Mouse (Mus musculus) limb, embryonic 14.5 days (tissue): ENCODE data around the gene Lrrc27. TPM values are rescaled to one million over a fixed set of nuclear protein-coding genes. Genes with fewer than 3 reads are reported as not detected.

Experiments
- ATAC-seq: fragments of 200-750 bp; cut with Nextera tagmentation; 2 replicates; pipeline ENCODE4 v1.8.0; 2017; ENCODE audit warnings: low read depth, moderate number of reproducible peaks, moderate TSS enrichment; ENCODE audit not compliant: low FRiP score
- DNase-seq: peaks from one replicate; pipeline ENCODE4 v3.0.0-alpha.2; 2015; ENCODE audit warnings: low spot score
- H3K27ac ChIP-seq: fragments of 300-500 bp; sonication (generic); replicated peaks from 2 replicates; pipeline ENCODE4 v1.5.1; 2014; ENCODE audit warnings: low read depth, mild to moderate bottlenecking, low read length, moderate library complexity, mixed read lengths
- H3K27me3 ChIP-seq: fragments of 300-500 bp; sonication (generic); 2 replicates; pipeline ENCODE4 v1.6.1; 2014; ENCODE audit warnings: low read length, mixed read lengths; ENCODE audit not compliant: control insufficient read depth, insufficient read depth
- H3K36me3 ChIP-seq: fragments of 300-500 bp; sonication (generic); 2 replicates; pipeline ENCODE4 v1.6.1; 2014; ENCODE audit warnings: mild to moderate bottlenecking, low read length, moderate library complexity, mixed read lengths; ENCODE audit not compliant: control insufficient read depth, insufficient read depth
- H3K4me1 ChIP-seq: fragments of 300-500 bp; sonication (generic); 2 replicates; pipeline ENCODE4 v1.6.1; 2014; ENCODE audit warnings: antibody characterized with exemption, low read length, mixed read lengths; ENCODE audit not compliant: control insufficient read depth, insufficient read depth
- H3K4me2 ChIP-seq: fragments of 300-500 bp; sonication (generic); replicated peaks from 2 replicates; pipeline ENCODE4 v1.6.1; 2014; ENCODE audit warnings: low read depth, mild to moderate bottlenecking, low read length, moderate library complexity; ENCODE audit not compliant: severe bottlenecking
- H3K4me3 ChIP-seq: fragments of 300-500 bp; sonication (generic); replicated peaks from 2 replicates; pipeline ENCODE4 v1.5.1; 2014; ENCODE audit warnings: low read length
- H3K9ac ChIP-seq: fragments of 300-500 bp; sonication (generic); 2 replicates; pipeline ENCODE4 v1.6.1; 2014; ENCODE audit warnings: mild to moderate bottlenecking, low read depth, low read length, moderate library complexity; ENCODE audit not compliant: severe bottlenecking
- H3K9me3 ChIP-seq: fragments of 300-500 bp; sonication (generic); 2 replicates; pipeline ENCODE4 v1.6.1; 2016; ENCODE audit warnings: low read length; ENCODE audit not compliant: control insufficient read depth
- POLR2A ChIP-seq: fragments of 200-500 bp; IDR thresholded peaks from 2 replicates; pipeline ENCODE4 v1.8.0; 2012; ENCODE audit warnings: inconsistent platforms, mild to moderate bottlenecking, moderate library complexity, borderline replicate concordance; ENCODE audit not compliant: insufficient read depth, insufficient read length; ENCODE audit errors: extremely low read depth
- WGBS: fragments of 180-500 bp; shearing (Covaris S2); extraction: QIAGEN DNeasy Blood & Tissue Kit; methylation state at CpG from one replicate; pipeline ENCODE4 v1.1.7; 2014; 5-methylcytosine and 5-hydroxymethylcytosine counted together
- polyA plus RNA-seq, 2 experiments: library from polyadenylated mRNA; depleted of rRNA in 1 of 2; stranded (reverse) in 1 of 2; unstranded in 1 of 2; fragments of >200 nt; fragmentation: Nextera tagmentation in 1 of 2; extraction: Ambion mirVana in 1 of 2; gene quantifications; 2 replicates each; pipeline versions ENCODE4 v1.2.1 to v1.2.3; 2012 to 2014

Lrrc27 gene
- polyA plus RNA-seq, 2 experiments, result 3.9 to 4.2 TPM

GRCm38 (mm10) chr7:139214160-139214559, 1.4 kb downstream of the Lrrc27 start:
- Histone ChIP-seq H3K4me3 (no peak overlapping the region), H3K27ac (no peak overlapping the region), H3K9me3 (no peaks in the 10 kb centered on the region), H3K27me3 (no peaks in the 10 kb centered on the region), H3K4me1 (peaks cover 4% of the 10 kb centered on the region), H3K4me2 (no peak overlapping the region), H3K9ac (no peak overlapping the region), H3K36me3 (no peaks in the 10 kb centered on the region)
- DNase-seq (no peak), ATAC-seq (no peak)
- TF ChIP-seq POLR2A, result no peak
- WGBS, result 79% methylated on average over 3 of the region's 3 CpGs

DNA sequence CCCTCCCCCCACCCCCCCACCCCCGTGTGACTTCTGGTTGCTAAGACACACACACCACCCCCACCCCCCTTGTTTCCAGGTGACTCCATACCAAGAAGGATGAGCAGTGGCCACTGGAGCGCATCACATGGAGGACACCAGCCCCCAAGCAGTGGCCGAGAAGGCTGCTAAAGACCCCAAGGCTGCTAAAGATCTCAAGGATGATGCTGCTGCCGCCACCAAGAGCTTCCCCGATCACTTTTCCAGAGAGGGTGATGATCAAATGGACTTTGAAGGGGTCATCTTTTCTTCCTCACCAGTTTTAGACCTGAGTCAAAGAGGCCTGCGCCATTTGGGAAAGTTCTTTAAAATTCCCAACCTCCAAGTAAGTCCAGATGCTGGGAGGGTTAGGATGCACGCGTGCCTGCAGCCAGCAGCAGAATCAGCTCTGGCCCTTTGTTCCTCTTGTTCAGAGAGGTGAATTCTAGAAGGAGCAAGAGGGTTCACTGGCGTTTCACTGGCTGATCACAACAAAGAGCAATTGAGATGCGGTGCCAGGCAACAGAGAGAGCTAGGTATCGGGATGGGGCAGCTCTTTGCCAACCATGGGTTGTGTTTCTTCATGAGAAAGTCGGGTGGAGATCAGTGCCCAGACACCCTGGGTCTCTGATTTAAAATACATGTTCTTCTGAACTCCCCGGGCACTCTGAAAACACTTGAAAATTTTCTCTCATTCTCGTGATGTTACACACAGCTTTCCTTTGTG, 2.0 kb downstream of the Lrrc27 start:
- no peak for TF ChIP-seq POLR2A
- Histone ChIP-seq H3K36me3 (no peaks in the 10 kb centered on the region), H3K9me3 (no peaks in the 10 kb centered on the region), H3K27ac (no peak overlapping the region), H3K4me3 (no peak overlapping the region), H3K4me2 (no peak overlapping the region), H3K27me3 (no peaks in the 10 kb centered on the region), H3K4me1 (peaks cover 4% of the 10 kb centered on the region), H3K9ac (no peak overlapping the region)
- ATAC-seq, result no peak
- DNase-seq, result no peak
- WGBS, result 80% methylated on average over 13 of the region's 14 CpGs

DNA sequence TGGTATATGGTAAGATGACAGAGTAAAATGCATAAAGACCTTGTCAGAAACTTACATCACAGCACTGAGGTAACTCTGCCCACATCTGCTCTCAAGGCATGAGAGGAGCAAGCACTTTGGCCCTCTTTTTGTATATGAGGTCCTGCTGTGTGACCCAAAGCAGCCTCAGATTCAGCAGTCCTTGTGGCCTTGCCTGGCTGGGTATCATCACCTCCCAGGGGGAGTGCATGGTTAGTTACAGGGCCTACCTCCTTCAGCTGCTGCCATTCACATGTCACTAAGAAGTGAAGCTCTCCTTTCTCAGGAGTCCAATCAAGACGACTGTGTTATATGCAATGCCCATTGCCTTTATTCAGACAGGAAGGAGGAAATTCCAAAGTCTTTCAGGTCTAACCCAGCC, 2.7 kb downstream of the Lrrc27 start:
- 67% methylated on average over 1 of the region's 1 CpGs for WGBS
- Histone ChIP-seq H3K4me3 (no peak overlapping the region), H3K27ac (no peak overlapping the region), H3K9me3 (no peaks in the 10 kb centered on the region), H3K27me3 (no peaks in the 10 kb centered on the region), H3K4me2 (no peak overlapping the region), H3K9ac (no peak overlapping the region), H3K4me1 (peaks cover 4% of the 10 kb centered on the region), H3K36me3 (no peaks in the 10 kb centered on the region)
- TF ChIP-seq POLR2A, result no peak
- ATAC-seq (no peak), DNase-seq (no peak)

GRCm38 (mm10) chr7:139215946-139216345, 3.2 kb downstream of the Lrrc27 start:
- Histone ChIP-seq H3K4me1 (peaks cover 4% of the 10 kb centered on the region), H3K9me3 (no peaks in the 10 kb centered on the region), H3K27ac (no peak overlapping the region), H3K36me3 (no peaks in the 10 kb centered on the region), H3K27me3 (no peaks in the 10 kb centered on the region), H3K4me3 (no peak overlapping the region), H3K9ac (no peak overlapping the region), H3K4me2 (no peak overlapping the region)
- no peak for TF ChIP-seq POLR2A
- DNase-seq, result no peak
- ATAC-seq, result no peak
- 75% methylated on average over 7 of the region's 7 CpGs for WGBS

DNA sequence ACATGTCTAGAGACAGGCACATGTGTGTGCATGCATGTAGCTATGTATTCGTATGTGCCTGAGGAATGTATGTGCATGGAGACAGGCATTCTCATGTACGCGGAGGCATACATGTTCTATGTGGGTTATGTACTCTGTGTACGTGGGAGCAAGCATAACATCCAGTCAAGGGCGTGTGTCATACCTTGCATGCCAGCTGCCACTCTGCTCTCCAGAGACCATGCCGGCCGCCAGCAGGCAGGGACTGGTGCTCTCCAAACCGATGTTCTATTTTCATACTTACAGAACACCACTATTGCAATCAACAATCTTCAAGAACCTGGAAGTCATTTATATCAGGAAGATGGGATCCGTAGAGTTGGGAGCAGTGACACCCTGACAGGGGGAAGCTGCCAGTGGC, 3.7 kb downstream of the Lrrc27 start:
- H3K4me2 ChIP-seq, result no peak overlapping the region
- no peak overlapping the region for H3K27ac ChIP-seq
- H3K27me3 ChIP-seq, result no peaks in the 10 kb centered on the region
- ATAC-seq (no peak), DNase-seq (no peak)
- H3K4me1 ChIP-seq, result peaks cover 4% of the 10 kb centered on the region
- no peak for TF ChIP-seq POLR2A
- WGBS, result 94% methylated on average over 9 of the region's 9 CpGs
- no peak overlapping the region for H3K4me3 ChIP-seq
- no peak overlapping the region for H3K9ac ChIP-seq
- H3K36me3 ChIP-seq, result no peaks in the 10 kb centered on the region
- no peaks in the 10 kb centered on the region for H3K9me3 ChIP-seq
